Mouse (Mus musculus): ENCODE results near the gene Tmem56.

DNA sequence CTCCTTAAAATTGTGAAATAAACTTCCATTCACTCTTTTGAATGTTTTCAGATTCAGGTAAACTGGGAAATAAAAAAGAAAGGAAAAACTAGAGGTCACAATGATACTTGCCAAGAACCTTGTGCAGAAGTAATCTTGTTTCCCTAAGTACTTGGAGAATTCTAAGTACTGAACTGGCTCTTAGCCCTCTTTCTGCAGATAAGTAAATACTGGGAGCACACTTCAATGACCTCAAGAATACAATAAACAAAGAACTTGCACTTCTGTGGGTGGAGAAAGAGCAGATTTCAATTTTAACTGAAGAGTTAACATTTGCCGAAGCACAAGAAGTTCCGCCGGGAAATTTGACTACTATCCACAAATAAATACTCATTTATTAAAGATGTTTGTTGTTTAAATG, 96.0 kb downstream of the Tmem56 start:
- TF ChIP-seq POLR2A (IDR thresholded peaks at IDR 0.05; ENCODE audit: control insufficient read depth, extremely low read depth, insufficient read depth, low read length, poor library complexity) = no peak
- no peak for TF ChIP-seq CTCF (IDR thresholded peaks at IDR 0.05; ENCODE audit: borderline replicate concordance, control insufficient read depth, extremely low read depth, insufficient read depth, low read length, poor library complexity)
